Mouse (Mus musculus) cerebellum, postnatal 10 days (tissue): ENCODE results near the gene Irak3.

Experiments
- DNase-seq, 2 experiments: peaks; one replicate each; pipeline ENCODE4 v3.0.0; 2021; ENCODE audit warnings: mixed read lengths in 2 of 2

Gene Irak3

DNA sequence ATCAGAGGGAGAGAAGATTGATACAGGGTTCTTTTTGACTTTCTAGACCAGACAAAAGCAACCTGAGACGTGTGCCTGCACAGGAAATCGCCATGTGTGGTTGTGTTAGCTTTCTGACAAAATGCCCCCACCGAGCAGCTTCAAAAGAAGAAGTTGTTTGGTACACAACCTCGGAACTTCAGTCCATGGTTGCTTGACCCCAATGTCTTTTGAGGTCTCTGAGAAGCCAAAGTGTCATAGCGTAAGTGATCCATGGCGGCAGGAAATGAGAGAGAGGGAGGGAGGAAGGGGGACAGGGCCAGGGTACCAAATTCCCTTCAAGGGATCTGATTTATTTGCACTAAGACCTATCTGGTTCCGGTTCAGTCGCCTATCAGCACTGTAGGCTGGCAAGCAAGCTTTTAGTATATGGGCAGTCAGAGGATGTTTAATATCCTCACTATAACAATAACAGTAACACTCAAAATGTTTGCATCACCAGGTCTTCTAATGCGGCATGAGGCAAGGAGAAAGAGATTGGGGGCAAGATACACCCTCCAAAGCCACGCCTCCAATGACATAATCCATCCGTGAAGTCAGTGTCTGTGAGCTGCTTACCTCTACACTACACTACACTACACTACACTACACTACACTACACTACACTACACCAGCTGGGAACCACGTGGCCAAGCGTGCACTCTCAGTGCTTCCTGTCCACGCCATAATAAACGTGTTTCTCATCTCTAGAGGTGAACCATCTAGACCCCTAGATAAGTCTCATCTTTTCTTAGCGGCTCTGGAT lies 729 bp upstream of the Irak3 start:
- DNase-seq = no peak

GRCm38 (mm10) chr10:120201131-120201921 lies 604 bp downstream of the Irak3 start, which contains the start of gene Tmbim4:
Tmbim4 (plus strand) TSS chr10:120201590.
- DNase-seq = peak; percentile 37 to 48

DNA sequence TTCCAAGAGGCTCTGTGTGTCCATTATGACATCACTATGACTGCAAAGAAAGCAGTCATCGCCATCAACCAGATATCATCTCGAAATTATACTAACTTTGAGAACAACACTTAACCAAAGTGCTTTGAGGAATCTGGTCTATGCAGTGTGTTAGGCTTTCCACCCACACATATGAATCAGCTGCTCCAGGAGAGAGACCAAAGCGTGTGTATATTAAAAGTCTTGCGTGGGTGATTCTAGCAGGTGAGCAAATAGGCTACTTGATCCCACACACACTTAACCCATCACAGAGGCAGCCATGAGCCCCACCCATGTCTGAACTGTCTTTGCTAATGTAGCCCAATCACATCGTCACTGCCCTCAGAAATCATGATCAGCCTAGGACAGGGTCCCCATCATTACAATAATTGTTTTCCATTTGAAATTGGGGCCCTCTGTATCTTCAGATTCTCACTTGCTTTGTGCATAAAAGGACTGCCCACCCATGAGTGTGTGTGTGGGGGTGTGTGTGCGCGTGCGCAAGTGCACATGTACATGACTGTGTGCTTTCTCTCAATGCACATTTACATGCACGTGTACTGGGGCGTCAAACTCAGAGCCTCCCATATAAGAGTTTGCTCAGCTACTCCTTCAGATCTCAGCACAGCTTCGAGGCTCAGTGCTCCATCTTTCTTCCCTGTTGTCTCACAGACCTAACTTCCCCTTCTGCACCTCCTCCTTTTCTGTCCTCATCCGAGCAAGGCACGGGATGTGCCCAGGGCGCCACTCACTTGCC lies 4.7 kb downstream of the Irak3 start:
- no peak for DNase-seq

GRCm38 (mm10) chr10:120193255-120193654 lies 8.7 kb downstream of the Irak3 start:
- no peak for DNase-seq

DNA sequence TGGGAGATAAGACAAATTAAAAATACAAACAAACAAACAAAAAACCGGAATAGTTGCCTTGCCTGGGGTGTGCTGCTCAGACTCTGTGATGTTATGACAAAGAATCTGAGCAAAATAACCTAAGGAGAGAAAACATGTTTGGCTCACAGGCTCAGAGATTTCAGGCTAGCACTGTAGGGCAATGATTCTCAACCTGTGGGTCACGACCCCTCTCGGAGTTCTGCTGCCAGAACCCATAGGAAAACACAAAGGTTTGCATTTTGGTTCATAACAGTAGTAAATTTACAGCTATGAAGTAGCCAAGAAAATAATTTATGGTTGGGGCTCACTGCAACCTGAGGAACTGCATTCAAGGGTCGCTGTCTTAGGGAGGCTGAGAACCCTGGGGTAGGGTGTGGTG lies 9.7 kb downstream of the Irak3 start:
- DNase-seq = no peak

GRCm38 (mm10) chr10:120191165-120191564 lies 10.8 kb downstream of the Irak3 start:
- no peak for DNase-seq

DNA sequence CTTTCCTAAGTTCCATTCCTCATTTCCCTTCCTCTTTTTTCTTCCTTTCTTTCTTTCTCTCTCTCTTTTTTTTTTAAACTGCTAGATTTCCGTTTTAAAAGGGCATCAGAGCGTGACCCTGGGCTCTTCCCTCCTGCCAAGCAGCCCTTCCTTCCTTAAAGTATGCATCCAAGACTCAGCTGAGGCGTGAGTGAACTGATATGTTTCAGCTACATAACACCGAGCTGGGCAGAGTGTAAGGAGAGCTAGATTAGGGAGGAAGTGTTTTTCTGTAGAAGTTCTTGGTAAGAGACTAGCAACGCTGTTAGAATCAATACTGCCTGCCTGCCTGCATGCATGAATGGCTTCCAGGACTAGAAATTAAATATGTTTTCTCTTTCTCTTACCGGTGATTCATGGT lies 12.1 kb downstream of the Irak3 start:
- DNase-seq = no peak

GRCm38 (mm10) chr10:120189276-120189675 lies 12.7 kb downstream of the Irak3 start:
- DNase-seq = no peak

DNA sequence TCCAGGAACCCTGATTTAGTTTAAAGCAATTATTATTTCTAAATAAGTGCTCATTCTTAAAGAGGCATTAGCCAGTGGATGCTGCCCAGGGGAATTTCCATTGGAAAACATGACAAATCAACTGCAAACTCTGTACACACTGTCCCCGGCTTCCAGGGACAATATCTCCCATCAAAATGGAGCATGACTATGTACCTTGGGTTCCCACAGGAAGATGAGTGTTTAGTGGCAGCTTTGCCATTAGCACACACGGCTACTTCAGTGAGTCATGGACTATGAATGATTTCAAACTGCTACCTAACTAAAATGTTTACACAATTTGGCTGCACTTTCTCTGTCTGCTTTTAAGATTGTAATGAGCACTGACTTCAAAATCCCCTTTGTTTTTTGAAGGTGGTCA lies 13.4 kb downstream of the Irak3 start:
- DNase-seq = no peak

GRCm38 (mm10) chr10:120183342-120183741 lies 18.6 kb downstream of the Irak3 start:
- no peak for DNase-seq

DNA sequence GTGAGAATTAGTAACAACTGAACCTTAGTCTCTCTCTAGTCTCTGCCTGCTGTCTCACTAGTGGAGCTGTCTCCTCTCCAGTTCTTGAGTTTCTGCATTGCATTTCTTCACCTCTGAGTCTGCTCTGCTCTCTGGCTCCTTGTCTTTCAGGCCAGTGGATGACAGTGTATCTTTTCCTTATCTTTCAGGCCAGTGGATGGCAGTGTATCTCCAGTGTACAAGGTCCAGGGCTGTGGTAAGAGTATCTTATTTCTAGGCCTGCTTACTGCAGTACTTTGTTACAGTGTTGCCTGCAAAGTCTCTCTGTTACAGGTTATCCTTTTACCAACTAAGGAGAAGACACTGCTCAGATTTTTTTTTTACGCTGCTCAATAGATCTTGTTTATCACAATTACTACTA lies 19.0 kb downstream of the Irak3 start:
- DNase-seq = no peak

DNA sequence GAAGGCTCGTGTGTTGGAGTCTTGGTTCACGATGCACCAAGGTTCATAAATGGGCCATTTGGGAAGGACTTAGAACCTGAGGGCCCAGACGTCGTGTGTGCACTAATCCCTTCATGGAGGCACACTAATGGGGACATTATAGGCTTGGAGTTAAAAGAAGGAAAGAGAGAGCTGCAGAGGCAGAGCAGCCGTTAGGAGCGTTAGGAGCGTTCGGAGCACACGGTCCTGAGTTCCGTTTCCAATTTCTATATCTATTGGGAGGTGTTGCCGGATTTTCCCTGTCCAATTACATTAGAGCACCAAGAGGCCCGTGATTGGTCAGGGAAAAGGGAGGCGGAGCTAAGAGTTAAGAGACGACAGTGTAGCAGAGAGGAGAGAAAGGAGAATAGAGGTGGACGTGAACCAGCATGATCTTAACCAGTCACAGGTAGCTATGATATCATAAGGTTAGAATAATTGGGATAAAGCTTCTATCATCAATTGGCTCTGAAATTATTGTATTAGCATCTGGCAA lies 27.7 kb downstream of the Irak3 start:
- no peak for DNase-seq

DNA sequence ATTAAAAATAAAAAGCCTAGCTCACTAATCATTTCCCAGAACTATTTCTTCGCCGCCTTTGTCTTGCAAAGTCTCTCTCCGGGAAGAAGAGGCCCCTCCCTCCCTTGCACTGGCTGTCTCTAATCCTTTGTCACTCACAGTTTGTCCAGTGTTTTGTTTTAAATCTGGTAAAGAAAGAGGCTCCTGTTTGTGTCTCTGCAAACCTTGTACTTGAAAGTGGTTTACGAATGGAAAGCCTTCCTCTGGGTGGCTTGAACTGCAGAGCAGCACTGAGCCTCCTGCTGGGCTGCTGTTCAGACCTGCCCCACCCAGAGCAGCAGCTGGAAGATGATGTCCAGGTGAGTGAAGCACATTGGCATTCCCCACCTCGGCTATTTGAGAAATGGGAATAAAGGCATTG lies 30.6 kb downstream of the Irak3 start:
- DNase-seq = no peak

DNA sequence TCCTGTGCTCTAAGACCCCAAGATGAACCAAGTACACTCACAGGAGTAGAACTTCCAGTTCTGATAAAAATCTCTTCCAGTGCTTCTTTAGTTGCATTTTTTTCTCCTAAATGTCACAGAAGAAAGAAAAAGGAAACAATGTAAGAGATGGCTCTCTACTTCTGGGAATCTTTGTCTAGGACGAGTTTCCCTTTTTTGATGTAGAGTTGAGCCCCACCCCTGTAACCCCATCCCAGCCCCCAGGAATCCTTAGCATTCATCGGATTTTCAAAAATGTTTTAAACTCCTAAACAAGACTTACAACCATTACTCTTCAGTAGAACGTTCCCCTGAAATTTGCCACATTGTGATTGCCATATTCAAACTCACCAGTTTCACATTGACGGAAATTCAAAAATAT lies 31.7 kb downstream of the Irak3 start:
- DNase-seq = no peak

GRCm38 (mm10) chr10:120169841-120170240 lies 32.1 kb downstream of the Irak3 start:
- DNase-seq = no peak

DNA sequence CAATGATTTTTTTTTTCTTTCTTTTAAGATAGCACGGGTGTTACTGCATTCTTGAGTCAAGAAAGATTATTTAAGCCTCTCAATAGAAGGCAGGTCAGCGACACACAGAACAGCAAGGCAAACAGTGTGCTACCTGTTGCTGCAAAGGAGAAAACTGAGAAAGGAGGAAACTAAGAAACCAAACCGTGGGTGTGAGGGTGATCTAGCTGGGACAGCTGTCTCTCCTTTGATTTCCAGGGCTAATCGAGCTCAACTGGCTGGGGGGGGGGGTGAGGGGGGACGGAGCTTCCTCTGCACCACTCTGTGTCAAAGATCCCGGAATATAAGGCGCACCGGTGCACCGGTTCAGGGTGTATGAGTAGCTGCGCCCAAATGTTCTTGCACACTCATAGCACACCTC lies 32.9 kb downstream of the Irak3 start:
- no peak for DNase-seq

DNA sequence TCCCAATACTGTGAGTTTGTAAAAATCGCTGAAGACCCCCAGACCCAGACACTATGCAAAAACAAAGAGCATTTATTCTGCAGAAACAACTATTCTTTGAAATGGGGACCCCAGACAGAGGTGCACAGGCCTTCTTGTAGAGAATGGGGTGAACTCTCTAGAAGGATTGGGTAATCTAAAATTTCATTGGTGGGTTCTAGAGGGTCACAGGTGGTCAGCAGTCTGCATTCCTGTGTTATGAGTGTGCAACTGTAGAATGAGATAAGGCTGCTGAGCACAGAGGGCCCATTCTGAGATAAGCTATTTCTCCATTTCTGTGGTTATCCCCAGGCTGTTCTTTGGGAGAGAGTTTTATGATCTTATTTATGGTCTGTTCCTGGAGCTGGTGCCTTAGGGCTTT lies 33.9 kb downstream of the Irak3 start:
- DNase-seq = no peak

- DNase-seq = no peak
These were observed 36.0 kb downstream of the Irak3 start for GRCm38 (mm10) chr10:120165793-120166503.

DNA sequence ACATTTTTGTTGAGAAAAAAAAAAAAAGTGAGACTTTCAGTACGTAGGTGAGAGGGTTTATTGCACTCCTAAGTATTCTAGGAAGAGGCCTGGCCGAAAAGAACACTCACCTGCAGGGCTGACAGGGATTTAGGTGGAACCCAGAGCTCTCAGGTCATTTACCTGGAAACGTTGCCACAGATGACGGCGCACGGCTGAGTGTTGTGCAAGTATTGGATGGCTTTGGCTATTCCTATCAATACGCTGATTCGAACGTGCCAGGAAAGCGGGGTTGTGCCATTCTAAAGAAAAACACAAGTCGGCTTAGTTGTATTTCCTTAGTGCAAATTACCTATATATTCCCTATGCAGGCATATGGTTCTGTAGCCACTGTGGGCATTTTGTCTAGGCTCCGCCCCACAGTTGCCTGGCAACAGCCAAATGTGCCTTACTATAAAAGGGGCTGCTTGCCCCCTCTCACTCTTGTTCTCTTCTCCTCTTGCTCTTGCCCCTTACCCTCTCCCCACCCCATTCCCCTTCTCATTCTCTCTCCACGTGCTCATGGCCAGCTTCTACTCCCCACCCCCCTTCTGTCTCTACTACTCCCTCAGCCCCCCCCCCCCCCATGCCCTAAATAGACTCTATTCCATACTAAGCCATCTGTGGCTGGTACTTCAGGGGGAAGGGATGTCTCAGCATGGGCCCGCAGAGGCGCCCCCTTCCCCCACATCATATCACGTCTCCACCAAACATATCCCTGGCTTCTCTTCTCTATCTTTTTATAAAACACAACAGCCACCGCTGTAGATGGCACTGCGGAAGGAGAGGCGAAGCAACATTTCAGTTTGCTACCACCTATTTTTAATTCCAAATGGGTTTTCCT lies 36.8 kb downstream of the Irak3 start:
- no peak for DNase-seq

- DNase-seq = no peak
These were observed 38.4 kb downstream of the Irak3 start for GRCm38 (mm10) chr10:120163490-120163889.

DNA sequence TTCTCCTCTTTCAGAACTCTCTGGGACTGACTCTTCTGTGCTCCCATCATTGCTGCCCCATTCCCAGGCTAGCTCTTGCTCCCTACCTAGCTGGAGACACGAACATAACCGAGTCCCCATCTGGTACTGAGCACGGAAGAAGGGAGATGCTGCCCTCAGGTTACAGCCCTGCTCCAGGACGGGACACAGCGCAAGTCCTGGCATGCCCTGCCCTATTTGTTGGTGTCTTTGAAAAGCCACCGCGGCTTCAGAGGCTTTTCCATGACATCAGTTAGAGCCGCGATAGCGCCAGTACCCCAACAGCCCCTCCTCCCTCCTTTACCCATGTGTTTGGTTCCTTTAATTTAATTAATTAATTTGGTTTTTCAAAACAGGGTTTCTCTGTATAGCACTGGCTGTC lies 39.1 kb downstream of the Irak3 start:
- DNase-seq = no peak

GRCm38 (mm10) chr10:120160533-120160932 lies 41.4 kb downstream of the Irak3 start:
- no peak for DNase-seq
